Mouse (Mus musculus): ENCODE data around the gene Trip10.

- no peak for TF ChIP-seq CTCF (IDR thresholded peaks at IDR 0.05; ENCODE audit: low read depth, low read length)
- TF ChIP-seq POLR2A (IDR thresholded peaks at IDR 0.05; ENCODE audit: extremely low read depth, insufficient read depth, low read length): no peak
These were observed 16.0 kb downstream of the Trip10 start for GRCm38 (mm10) chr17:57264972-57265945.

Data from liver, adult 2 months (tissue).